Mouse (Mus musculus): ENCODE results near the gene Pafah2.

- TF ChIP-seq EP300 (IDR thresholded peaks at IDR 0.05; ENCODE audit: low read depth) (no peak), CTCF (IDR thresholded peaks at IDR 0.05; ENCODE audit: low read depth) (no peak)
Measured at GRCm38 (mm10) chr4:134469985-134470384, 73.9 kb downstream of the Pafah2 start.

All from liver, postnatal 0 days (tissue).